Comparison of ENCODE assay signal across 20 mouse cellular contexts in the genomic region with DNA sequence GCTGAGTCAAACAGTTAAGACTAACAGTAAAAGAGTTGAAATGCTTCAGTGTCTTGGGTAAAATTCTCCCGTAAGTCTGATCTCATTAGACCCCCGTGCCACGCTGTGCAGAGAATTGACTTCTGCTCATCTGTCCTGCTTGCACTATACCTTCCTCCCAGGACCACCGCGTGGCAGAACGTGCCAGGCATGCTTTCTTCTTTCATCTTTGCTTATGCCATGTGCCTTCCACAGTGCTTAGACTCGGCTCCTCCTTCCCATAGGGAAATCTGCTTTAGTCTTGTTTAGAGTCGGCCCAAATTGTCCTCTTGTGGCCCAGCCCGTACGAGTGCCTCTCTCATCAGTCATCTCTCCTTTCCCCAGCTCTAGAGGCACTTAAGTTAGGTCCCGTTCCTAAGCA. TPM values are rescaled to one million over a fixed set of nuclear protein-coding genes. Genes with fewer than 3 reads are reported as not detected.
DNase-seq lines count a peak whose midpoint lies in the region; ATAC-seq and TF ChIP-seq lines count a peak whose summit lies in the region.
"Had no signal": no experiment of that assay in that cellular context is flagged by ENCODE, and none has a peak within 500 bp of the region (broad histone marks: within the 10 kb centered on the region; RNA-seq: fewer than 3 reads in every experiment).

No protein-coding gene starts in this region.

- no peak for TF ChIP-seq CTCF in cerebellum, adult 2 months (IDR thresholded peaks at IDR 0.05; ENCODE audit: borderline replicate concordance, insufficient read depth, low read depth, low read length)

- H3K9me3 ChIP-seq in heart, embryonic 14.5 days (ENCODE audit: control insufficient read depth, low read length) = no peaks in the 10 kb centered on the region
- H3K9me3 ChIP-seq in midbrain, embryonic 11.5 days (ENCODE audit: control insufficient read depth, low read length) = no peaks in the 10 kb centered on the region
- no peaks in the 10 kb centered on the region for H3K9me3 ChIP-seq in midbrain, embryonic 15.5 days
- H3K9me3 ChIP-seq: heart, embryonic 15.5 days; hindbrain, embryonic 10.5 days; limb, embryonic 15.5 days; lung, embryonic 15.5 days had no signal

- DNase-seq in cerebellum, adult 2 months = no peak
- no peak for DNase-seq in cerebellum, adult 11 months
- DNase-seq in heart, adult 9 months (ENCODE audit: low spot score in 2 of 2) = no peak
- peak; percentile 60 for DNase-seq in midbrain, embryonic 11.5 days (ENCODE audit: low spot score, missing footprints)
- DNase-seq in c-Kit-positive CD71-positive TER-119-positive erythroid progenitor cells, embryonic 14.5 days (ENCODE audit: low spot score) = no peak
- DNase-seq in kidney, adult 18-20 months = no peak
- DNase-seq: adrenal gland, postnatal 25 days; cerebellum, adult 8-10 months; forebrain, postnatal 0 days had no signal

- peak overlapping the region; percentile 17 for H3K4me3 ChIP-seq in cerebellum, adult 2 months (replicated peaks; ENCODE audit: insufficient read depth, low read depth, low read length)
- H3K4me3 ChIP-seq in heart, embryonic 14.5 days (ENCODE audit: control insufficient read depth in 1 of 2, insufficient read depth in 1 of 2, low read depth in 1 of 2, low read length in 2 of 2) = no peak overlapping the region
- no peak overlapping the region for H3K4me3 ChIP-seq in midbrain, embryonic 11.5 days (ENCODE audit: low read depth, low read length)
- no peak overlapping the region for H3K4me3 ChIP-seq in midbrain, embryonic 15.5 days

- no peak overlapping the region for H3K4me2 ChIP-seq in heart, embryonic 14.5 days (ENCODE audit: low read length)
- H3K4me2 ChIP-seq in midbrain, embryonic 11.5 days = no peak overlapping the region
- no peak overlapping the region for H3K4me2 ChIP-seq in midbrain, embryonic 15.5 days

- no peak for ATAC-seq in heart, embryonic 14.5 days (ENCODE audit: insufficient number of reproducible peaks, insufficient read depth, low FRiP score, low read depth)
- ATAC-seq in midbrain, embryonic 11.5 days (ENCODE audit: low FRiP score) = no peak
- no peak for ATAC-seq in midbrain, embryonic 15.5 days (replicated peaks)
- ATAC-seq: forebrain, postnatal 0 days; hindbrain, postnatal 0 days; intestine, postnatal 0 days had no signal

- 60% methylated on average over 11 of the region's 11 CpGs for WGBS in cerebellum, adult 2 months
- WGBS in heart, embryonic 14.5 days = 51% methylated on average over 11 of the region's 11 CpGs
- 59% methylated on average over 11 of the region's 11 CpGs for WGBS in midbrain, embryonic 11.5 days
- WGBS in midbrain, embryonic 15.5 days = 55% methylated on average over 11 of the region's 11 CpGs

- no peak overlapping the region for H3K27ac ChIP-seq in cerebellum, adult 2 months (ENCODE audit: insufficient read depth, low read length)
- H3K27ac ChIP-seq in heart, embryonic 14.5 days (replicated peaks in 1 of 2; ENCODE audit: control insufficient read depth in 1 of 2, insufficient read depth in 1 of 2, low read depth in 2 of 2, low read length in 2 of 2) = no peak overlapping the region
- no peak overlapping the region for H3K27ac ChIP-seq in midbrain, embryonic 11.5 days (ENCODE audit: low read depth, low read length)
- H3K27ac ChIP-seq in midbrain, embryonic 15.5 days = no peak overlapping the region
- H3K27ac ChIP-seq: heart, embryonic 15.5 days; hindbrain, embryonic 10.5 days; hindbrain, postnatal 0 days; kidney, postnatal 0 days; limb, embryonic 15.5 days; lung, embryonic 15.5 days had no signal

- H3K4me1 ChIP-seq in cerebellum, adult 2 months (ENCODE audit: control insufficient read depth, insufficient read depth, low read length) = peaks cover 6% of the 10 kb centered on the region
- H3K4me1 ChIP-seq in heart, embryonic 14.5 days (ENCODE audit: control insufficient read depth in 2 of 2, insufficient read depth in 2 of 2, low read length in 2 of 2) = peaks cover 7 to 16% of the 10 kb centered on the region in 2 experiments
- H3K4me1 ChIP-seq in midbrain, embryonic 11.5 days (ENCODE audit: control insufficient read depth, insufficient read depth, low read length) = peaks cover 13% of the 10 kb centered on the region; the same call in 1 of the 2 replicates
- H3K4me1 ChIP-seq in midbrain, embryonic 15.5 days = peaks cover 26% of the 10 kb centered on the region

- H3K9ac ChIP-seq in heart, embryonic 14.5 days (ENCODE audit: low read length) = 0 out of 2 replicates have a peak overlapping the region, but pooled peaks have one; percentile 1
- no peak overlapping the region for H3K9ac ChIP-seq in midbrain, embryonic 11.5 days (ENCODE audit: low read length)
- no peak overlapping the region for H3K9ac ChIP-seq in midbrain, embryonic 15.5 days
- H3K9ac ChIP-seq: forebrain, postnatal 0 days; heart, embryonic 15.5 days; limb, embryonic 15.5 days; lung, embryonic 15.5 days had no signal

- peaks cover 16% of the 10 kb centered on the region for H3K36me3 ChIP-seq in heart, embryonic 14.5 days (ENCODE audit: control insufficient read depth, insufficient read depth, low read length)
- H3K36me3 ChIP-seq in midbrain, embryonic 11.5 days (ENCODE audit: control insufficient read depth, insufficient read depth, low read length) = no peaks in the 10 kb centered on the region
- H3K36me3 ChIP-seq in midbrain, embryonic 15.5 days (replicated peaks) = no peaks in the 10 kb centered on the region

- TF ChIP-seq POLR2A in cerebellum, adult 2 months (IDR thresholded peaks at IDR 0.05; ENCODE audit: borderline replicate concordance, insufficient read depth, low read length) = no peak

- no peaks in the 10 kb centered on the region for H3K27me3 ChIP-seq in cerebellum, adult 2 months (ENCODE audit: control insufficient read depth, insufficient read depth, low read length)
- no peaks in the 10 kb centered on the region for H3K27me3 ChIP-seq in heart, embryonic 14.5 days (ENCODE audit: control insufficient read depth, insufficient read depth, low read length)
- H3K27me3 ChIP-seq in midbrain, embryonic 11.5 days (ENCODE audit: control insufficient read depth, insufficient read depth, low read length) = no peaks in the 10 kb centered on the region
- no peaks in the 10 kb centered on the region for H3K27me3 ChIP-seq in midbrain, embryonic 15.5 days (replicated peaks)
- H3K27me3 ChIP-seq: heart, embryonic 15.5 days; limb, embryonic 15.5 days; lung, embryonic 15.5 days had no signal

RNA-seq across cellular contexts. Expression of a gene that starts 1.8 kb away (rescaled TPM):
- 37.3 and 39.6 TPM in 2 replicates for polyA plus RNA-seq in cerebellum, adult 2 months (2012; rRNA removed)
- 61.8 and 62.5 TPM in 2 replicates for polyA plus RNA-seq in heart, embryonic 14.5 days (2014; fragmentation: Nextera tagmentation; extraction: Ambion mirVana)
- polyA plus RNA-seq in midbrain, embryonic 11.5 days (2014; fragmentation: Nextera tagmentation; extraction: Ambion mirVana) = 55.3 and 60.7 TPM in 2 replicates
- 59.5 and 60.8 TPM in 2 replicates for polyA plus RNA-seq in midbrain, embryonic 15.5 days (2015; fragmentation: Nextera tagmentation; extraction: Ambion mirVana)

RNA-seq across cellular contexts. Expression of a gene that starts 2.4 kb away (rescaled TPM):
- 0.72 and 1.6 TPM in 2 replicates for polyA plus RNA-seq in cerebellum, adult 2 months (2012; rRNA removed)
- not detected in 2 replicates for polyA plus RNA-seq in heart, embryonic 14.5 days (2014; fragmentation: Nextera tagmentation; extraction: Ambion mirVana)
- 0.25 and 0.46 TPM in 2 replicates for polyA plus RNA-seq in midbrain, embryonic 11.5 days (2014; fragmentation: Nextera tagmentation; extraction: Ambion mirVana)
- 5.0 and 5.1 TPM in 2 replicates for polyA plus RNA-seq in midbrain, embryonic 15.5 days (2015; fragmentation: Nextera tagmentation; extraction: Ambion mirVana)
- polyA plus RNA-seq: embryonic facial prominence, embryonic 11.5 days; erythroblast, embryonic 14.5 days had no signal

RNA-seq across cellular contexts. Expression of a gene that starts 45.9 kb away (rescaled TPM):
- polyA plus RNA-seq in cerebellum, adult 2 months (2012; rRNA removed) = 0.44 and 0.70 TPM in 2 replicates
- polyA plus RNA-seq in heart, embryonic 14.5 days (2014; fragmentation: Nextera tagmentation; extraction: Ambion mirVana) = 0.93 and 1.2 TPM in 2 replicates
- polyA plus RNA-seq in midbrain, embryonic 11.5 days (2014; fragmentation: Nextera tagmentation; extraction: Ambion mirVana) = 0.51 and 0.97 TPM in 2 replicates
- 0.31 and 0.33 TPM in 2 replicates for polyA plus RNA-seq in midbrain, embryonic 15.5 days (2015; fragmentation: Nextera tagmentation; extraction: Ambion mirVana)
- polyA plus RNA-seq: erythroblast, embryonic 14.5 days had no signal
